Mouse (Mus musculus) liver, adult 2 months (tissue): ENCODE results near the gene Gmpr.

Experiments used
- CTCF ChIP-seq: fragments of 200-500 bp; IDR thresholded peaks from 2 replicates; pipeline ENCODE4 v1.5.1; 2011; ENCODE audit warnings: low read depth, low read length, control low read depth
- POLR2A ChIP-seq: fragments of 200-500 bp; IDR thresholded peaks from 2 replicates; pipeline ENCODE4 v1.6.1; 2011; ENCODE audit warnings: low read length, control low read depth; ENCODE audit not compliant: insufficient read depth; ENCODE audit errors: extremely low read depth

DNA sequence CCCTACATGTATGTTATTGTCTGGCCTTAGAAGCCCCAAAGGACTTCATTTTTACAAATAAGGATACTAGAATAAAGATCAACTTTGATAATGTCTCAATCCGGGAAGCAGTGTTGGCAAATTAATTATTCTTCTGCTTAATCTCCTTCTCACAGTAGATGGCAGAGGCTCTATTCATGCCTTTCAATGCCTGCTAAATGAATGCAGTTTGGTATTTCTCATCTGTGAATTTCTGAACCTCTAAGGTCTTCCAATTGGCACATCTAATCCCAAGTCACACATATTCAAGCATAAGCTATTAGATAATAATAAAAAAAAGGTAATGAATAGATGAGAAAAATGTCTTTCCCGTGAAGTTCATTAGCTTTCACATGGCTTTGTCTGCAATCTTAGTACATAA is 92.6 kb downstream of the Gmpr start:
- TF ChIP-seq POLR2A (no peak), CTCF (no peak)
